Mouse (Mus musculus) yolk sac, embryonic 10.5 days (tissue): ENCODE measurements around the gene Eral1.

Source experiments
- DNase-seq: peaks from one replicate; pipeline ENCODE4 v3.0.0-alpha.2; 2017; ENCODE audit warnings: low spot score

Eral1 gene

DNA sequence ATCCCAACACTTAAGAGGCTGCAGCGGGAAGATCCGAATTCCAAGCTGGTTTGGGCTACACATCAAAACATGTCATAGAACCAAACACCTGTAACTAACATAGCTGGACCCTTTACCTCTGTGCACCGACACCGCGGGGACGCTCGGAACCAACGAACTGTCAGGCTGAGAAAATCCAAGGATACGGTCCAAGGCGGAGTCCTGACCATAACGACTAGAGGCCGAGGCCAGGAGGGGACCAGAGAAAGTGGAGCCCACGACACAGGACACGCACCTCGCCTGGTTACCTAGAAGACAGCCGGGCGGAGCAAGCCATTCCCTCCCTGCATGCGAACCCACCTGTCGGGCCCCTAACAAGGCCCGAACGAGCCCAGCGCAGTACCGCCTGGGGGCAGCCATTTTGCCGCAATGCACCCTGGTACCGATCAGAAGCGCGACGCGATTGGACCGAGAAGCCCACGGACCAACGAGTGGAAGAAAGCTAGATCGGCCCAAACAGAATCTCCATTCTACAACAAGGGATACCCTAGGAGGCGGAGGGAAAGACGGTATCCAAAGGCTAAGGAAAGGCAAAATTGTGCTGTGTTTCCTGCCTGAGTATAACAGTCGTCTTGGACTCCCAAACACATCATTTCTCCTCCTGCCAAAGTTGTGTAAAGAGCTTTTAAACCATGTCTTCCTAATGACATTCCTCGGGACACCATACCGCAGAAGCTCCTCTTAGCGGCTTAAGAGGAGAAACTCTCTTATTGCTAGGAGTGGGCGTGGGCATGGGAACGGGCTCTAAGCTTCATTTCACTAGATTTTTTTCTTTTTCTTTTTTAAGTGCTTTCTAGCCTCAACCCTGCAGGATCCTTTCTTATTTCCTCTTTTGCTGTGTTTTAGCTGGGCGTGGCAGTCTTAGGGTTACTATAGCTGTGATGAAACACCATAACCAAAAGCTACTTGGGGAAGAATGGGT lies at the start of gene Eral1:
Gene Eral1 (minus strand): TSS at position 423 of the 961 bp plus-strand sequence.
- DNase-seq: peak; percentile 83

DNA sequence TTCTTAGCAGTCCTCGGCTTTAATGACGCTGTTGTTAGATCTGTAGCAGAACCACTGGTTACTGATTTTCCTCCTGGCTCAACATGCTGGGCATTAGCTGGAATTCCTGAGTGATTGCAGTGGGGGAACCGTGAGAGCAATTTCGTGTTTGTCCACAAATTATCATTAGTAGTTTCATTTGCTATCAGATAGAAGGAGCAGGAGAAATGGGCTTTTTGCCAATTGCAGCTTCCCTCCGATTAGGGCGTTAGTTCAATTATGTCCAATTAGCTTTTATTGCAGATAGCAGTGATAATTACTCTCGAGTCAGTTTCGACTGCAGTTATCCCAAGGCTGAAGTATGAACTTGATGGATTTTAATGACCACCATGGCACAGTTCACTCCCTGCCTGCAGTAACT lies 49.3 kb upstream of the Eral1 start:
- no peak for DNase-seq

DNA sequence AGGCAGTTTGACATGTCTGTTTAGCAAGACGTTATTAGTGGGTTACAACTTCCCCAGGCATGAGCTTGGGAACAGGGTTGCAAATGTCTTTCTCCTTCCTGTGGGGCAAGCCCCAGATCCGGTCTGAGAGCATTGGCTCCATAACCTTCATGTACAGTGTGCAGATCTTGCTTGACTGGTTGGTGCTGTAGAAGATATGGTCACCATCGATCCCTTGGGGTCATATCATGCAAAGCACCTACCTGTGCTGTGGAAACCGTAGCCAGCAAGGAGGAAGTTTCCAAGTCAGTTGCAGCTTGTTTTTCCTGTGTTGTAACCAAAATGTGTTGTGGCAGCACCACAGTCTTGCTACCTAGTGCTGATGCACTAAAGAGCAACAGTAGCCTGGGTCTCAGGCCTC lies 46.6 kb upstream of the Eral1 start:
- DNase-seq: no peak

- DNase-seq: no peak
Observed at GRCm38 (mm10) chr11:78125691-78126090, 45.5 kb upstream of the Eral1 start.

GRCm38 (mm10) chr11:78123782-78124181 lies 43.6 kb upstream of the Eral1 start:
- DNase-seq: no peak

DNA sequence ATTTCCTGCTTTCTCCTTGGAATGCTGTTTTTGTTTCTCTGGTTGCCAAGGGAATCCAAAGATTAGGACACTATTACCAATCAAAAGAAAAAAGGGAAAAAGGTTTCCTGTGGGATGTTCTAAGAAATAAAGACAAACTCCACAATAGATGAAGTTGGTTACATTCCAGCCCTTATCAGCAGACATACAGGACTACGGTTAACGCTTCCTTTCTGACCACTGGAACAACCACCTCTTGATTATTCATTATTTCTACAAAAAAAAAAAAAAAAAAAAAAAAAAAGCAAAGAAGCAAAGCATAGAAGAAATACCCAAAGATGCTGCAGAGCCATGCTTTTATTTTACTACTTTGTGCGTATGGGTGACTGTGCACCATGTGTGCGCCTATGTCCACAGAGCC lies 42.6 kb upstream of the Eral1 start:
- no peak for DNase-seq

- DNase-seq: no peak
Observed at GRCm38 (mm10) chr11:78121176-78121575, 41.0 kb upstream of the Eral1 start.

DNA sequence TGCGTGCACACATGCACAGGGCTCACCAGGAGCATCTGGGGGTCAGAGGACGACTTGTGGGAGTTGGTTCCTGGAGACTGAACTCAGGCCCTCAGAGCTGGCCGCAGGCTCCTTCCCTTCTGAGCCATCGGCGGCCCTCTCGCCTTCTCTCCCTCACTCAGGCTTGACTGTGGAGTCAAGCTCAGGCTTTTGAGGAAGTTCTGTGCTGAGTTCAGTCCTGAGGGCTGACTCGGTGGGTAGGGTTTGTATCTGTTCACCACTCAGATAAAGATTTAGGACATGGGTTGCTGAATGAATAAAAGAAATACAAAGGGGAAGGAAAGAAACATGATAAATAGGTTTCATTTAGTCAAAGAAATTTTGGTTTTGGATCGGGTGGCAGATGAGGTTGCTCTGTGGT lies 39.7 kb upstream of the Eral1 start:
- no peak for DNase-seq

GRCm38 (mm10) chr11:78118467-78118866 lies 38.3 kb upstream of the Eral1 start:
- DNase-seq: no peak

DNA sequence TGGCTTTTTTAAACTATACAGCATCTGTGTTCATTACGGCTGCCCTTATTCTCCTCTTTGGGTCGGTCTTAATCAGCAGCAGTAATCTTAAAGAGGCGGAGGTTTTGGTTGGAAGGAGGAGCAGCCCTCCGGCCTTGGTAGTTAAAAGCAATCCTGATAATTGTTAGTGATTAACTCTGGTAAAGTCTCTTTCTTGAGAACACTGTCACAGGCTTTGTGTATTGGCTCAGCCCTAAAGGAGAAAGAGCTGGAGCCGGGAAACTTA lies 35.9 kb upstream of the Eral1 start:
- DNase-seq: no peak

- DNase-seq: peak; percentile 98
Observed at GRCm38 (mm10) chr11:78115367-78116145, 35.4 kb upstream of the Eral1 start.

DNA sequence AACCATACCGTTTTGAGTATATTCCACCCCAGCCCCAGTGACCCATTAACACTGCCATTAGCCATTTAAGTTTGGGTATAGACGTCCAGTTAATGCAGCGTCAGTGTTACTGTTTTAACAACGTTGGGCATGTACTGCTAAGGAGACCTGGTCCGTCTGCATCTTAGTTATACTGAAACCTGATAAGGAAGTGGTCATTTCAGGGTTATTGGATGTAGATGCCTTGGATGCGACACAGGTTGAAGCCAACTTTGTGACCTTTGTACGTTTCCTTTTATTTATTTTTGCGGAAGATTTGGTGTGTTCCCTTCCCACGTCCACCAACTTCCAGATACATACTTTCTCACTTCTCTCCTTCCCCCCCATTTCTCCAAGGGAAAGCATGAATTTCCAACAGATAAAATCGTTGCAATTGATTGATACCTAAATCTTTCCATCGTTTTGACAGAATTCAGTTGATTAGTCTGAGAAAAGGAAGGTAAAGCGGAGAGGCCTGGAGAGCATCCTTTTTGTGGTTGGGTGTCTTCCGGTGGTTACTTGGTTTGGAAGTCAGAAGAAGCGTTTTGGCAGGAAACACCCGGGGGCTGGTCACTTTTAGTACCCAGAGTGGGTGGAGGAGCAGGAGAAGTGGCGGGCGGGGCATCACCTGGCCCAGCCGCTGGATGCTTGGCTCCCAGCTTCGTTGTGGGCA lies 34.6 kb upstream of the Eral1 start:
- no peak for DNase-seq

DNA sequence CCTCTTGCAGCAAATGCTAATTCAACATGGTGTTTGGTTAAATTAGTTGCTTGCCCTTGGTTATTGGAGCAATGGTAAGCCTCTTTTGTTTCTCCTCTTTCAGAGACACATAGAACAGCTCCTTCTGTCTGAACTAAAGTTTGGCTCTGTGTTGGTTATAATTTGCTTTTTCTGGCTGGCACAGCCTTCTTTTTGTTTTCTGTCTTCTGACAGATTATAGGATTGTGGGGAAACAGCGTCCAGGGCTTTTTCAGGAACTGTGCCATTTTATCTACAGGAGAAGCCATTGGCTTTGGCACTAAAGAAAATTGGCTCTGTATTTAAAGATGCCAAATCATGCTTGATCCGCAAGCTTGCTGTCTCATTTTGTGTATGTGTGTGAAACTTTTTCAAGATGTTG lies 33.4 kb upstream of the Eral1 start:
- DNase-seq: no peak

DNA sequence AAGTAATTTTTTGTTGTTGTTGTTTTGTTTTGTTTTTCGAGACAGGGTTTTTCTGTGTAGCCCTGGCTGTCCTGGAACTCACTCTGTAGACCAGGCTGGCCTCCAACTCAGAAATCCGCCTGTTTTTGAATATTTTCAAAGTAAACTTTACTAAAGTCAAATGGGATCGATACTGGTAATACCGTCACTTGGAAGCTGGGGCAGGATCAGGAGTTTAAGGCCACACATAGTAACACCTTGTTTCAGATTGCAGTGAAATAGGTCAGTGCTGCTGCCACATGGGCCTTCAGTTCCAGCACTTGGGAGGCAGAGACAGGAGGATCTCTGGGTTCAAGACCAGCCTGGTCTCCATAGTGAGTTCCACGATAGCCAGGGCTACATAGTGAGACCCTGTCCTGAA lies 24.3 kb upstream of the Eral1 start:
- DNase-seq: no peak

DNA sequence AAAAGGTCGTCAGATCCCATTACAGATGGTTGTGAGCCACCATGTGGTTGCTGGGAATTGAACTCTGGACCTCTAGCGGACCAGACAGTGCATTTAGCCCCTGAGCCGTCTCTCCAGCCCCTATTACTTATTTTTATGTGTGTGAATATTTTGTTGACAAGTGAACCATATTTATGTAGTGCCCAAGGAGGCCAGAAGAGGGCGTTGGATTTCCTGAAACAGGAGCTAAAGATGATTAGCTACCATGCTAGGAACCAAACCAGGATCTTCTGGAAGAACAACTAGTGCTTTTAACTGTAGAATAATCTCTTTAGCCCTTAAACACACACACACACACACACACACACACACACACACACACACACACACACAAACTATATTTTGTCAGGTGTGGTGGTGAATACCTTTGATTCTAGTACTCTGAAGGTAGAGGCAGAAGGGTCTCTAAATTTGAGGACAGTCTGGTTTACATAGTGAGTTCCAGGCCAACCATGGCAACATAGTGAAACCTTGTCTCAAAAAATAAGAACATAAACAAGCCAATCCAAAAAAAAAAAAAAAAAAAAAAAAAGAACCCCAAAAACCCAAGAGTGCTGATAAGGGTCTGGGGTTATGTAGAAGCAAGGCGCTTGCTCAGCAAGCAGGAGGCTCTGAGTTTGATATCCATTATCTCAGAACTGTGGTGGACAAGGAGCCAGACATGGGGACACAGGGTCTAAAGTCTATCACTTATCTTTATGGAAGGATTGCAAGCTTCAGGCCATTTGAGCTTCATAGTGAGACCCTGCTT lies 23.0 kb upstream of the Eral1 start:
- DNase-seq: peak; percentile 34

GRCm38 (mm10) chr11:78102142-78102541 lies 22.0 kb upstream of the Eral1 start:
- DNase-seq: no peak

- DNase-seq: no peak
Observed at GRCm38 (mm10) chr11:78100746-78101145, 20.6 kb upstream of the Eral1 start.

GRCm38 (mm10) chr11:78097077-78097476 lies 16.9 kb upstream of the Eral1 start:
- no peak for DNase-seq

- no peak for DNase-seq
Observed at GRCm38 (mm10) chr11:78095144-78095516, 14.9 kb upstream of the Eral1 start.

DNA sequence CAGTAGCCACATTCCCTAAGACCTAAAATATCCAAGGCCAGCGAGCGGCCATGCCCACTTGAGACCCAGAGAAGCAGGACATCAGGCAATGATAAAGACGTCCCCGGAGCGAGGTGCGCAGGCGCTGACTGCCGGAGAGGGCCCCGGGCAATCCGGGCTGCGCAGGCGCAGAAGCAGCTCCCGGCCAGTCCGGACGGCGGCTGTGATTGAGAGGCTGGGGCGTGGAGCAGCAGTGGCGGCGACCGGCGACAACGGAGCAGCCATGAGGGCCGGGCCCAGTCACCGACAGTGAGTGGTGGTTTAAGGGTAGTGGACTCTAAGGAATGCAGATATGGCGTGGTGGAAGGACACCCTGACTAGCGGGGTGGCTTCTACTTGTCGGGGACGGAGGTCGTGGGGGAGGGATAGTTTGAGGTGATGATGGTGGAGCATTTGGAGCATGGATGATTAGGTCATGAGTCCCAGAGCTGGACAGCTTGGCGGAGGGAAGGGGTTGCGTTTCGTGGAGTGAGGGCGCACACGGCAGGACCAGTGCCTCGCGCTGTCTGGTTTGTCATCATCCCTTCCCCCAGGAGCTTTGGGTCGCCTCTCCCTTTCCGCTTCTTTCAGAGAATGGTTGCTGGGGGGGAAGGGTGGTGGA lies 14.4 kb upstream of the Eral1 start, which contains the start of gene Fam222b:
Gene Fam222b (plus strand): TSS at position 157 of the 640 bp plus-strand sequence.
- peak; percentile 90 for DNase-seq

DNA sequence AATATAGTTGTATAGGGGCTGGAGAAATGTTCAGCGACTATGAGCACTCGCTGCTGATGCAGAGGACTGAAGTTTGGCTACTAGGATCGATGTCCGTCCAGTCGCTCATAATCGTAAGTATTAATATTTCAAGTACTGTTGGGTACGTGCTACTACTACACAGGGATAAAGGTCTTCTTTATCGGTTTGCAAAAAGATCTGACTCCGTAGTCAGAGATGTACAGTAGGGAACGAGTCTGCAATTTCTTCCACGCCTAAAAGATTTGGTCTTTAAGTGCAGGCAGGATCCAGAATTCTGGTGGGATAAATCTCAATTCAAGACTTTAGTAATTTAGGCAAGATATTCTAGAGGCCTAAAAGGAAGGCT lies 13.9 kb upstream of the Eral1 start:
- DNase-seq: no peak
